Mouse (Mus musculus): ENCODE results near the gene Sap30bp. TPM values are rescaled to one million over a fixed set of nuclear protein-coding genes. Genes with fewer than 3 reads are reported as not detected.

Sap30bp gene
- total and polyA plus RNA-seq, 3 experiments = 72.2 to 275 (median 167) TPM

- no peak for DNase-seq (ENCODE audit: extremely low read depth)
- Histone ChIP-seq H3K36me3 (replicated peaks in 1 of 2; ENCODE audit: control insufficient read depth in 1 of 2, insufficient read depth in 1 of 2, low read length in 1 of 2) (peaks cover 59 to 88% of the 10 kb centered on the region in 2 experiments), H3K9ac (ENCODE audit: insufficient read depth, low read depth) (no peak overlapping the region), H3K4me1 (ENCODE audit: control insufficient read depth in 1 of 2, insufficient read depth in 2 of 2) (peaks cover 0 to 9% of the 10 kb centered on the region in 2 experiments; a peak in 3 of 4 replicates), H3K4me3 (replicated peaks in 1 of 3; ENCODE audit: low read depth in 2 of 3, low read length in 2 of 3, poor library complexity in 1 of 3) (no peak overlapping the region), H3K4me2 (ENCODE audit: insufficient read depth, low read depth, poor library complexity, severe bottlenecking) (no peak overlapping the region), H3K79me2 (replicated peaks; ENCODE audit: control insufficient read depth, extremely low read depth, insufficient read depth, poor library complexity, severe bottlenecking) (no peaks in the 10 kb centered on the region), H3K27ac (ENCODE audit: insufficient read depth, low read depth) (no peak overlapping the region), H3K9me3 (replicated peaks; ENCODE audit: low read length) (no peaks in the 10 kb centered on the region), H3K27me3 (replicated peaks) (no peaks in the 10 kb centered on the region)
- in situ Hi-C loops (cut with MboI; ENCODE audit: low pct_ligation_motif_present, low pct_unique_long_range_greater_than_20kb, low sequenced_read_pairs) (no loop called here), dilution Hi-C loops (cut with MboI; ENCODE audit: extremely low pct_ligation_motif_present, extremely low pct_unique_long_range_greater_than_20kb, low sequenced_read_pairs) (no loop called here)
- TF ChIP-seq TCF12 (IDR thresholded peaks at IDR 0.05; ENCODE audit: low read depth, low read length) = no peak
- TF ChIP-seq BHLHE40 (IDR thresholded peaks at IDR 0.05; ENCODE audit: low read depth, low read length) = no peak
- TF ChIP-seq UBTF (IDR thresholded peaks at IDR 0.05; ENCODE audit: low read depth, low read length) = no peak
- TF ChIP-seq MAZ (IDR thresholded peaks at IDR 0.05; ENCODE audit: low read depth, low read length) = no peak
These were observed 40.0 kb upstream of the Sap30bp start for GRCm38 (mm10) chr11:115893071-115893470.

GRCm38 (mm10) chr11:115894755-115895520, 38.1 kb upstream of the Sap30bp start:
- H3K9ac ChIP-seq (ENCODE audit: insufficient read depth, low read depth) = no peak overlapping the region
- H3K4me3 ChIP-seq (replicated peaks in 1 of 3; ENCODE audit: low read depth in 2 of 3, low read length in 2 of 3, poor library complexity in 1 of 3) = no peak overlapping the region
- H3K79me2 ChIP-seq (replicated peaks; ENCODE audit: control insufficient read depth, extremely low read depth, insufficient read depth, poor library complexity, severe bottlenecking) = no peaks in the 10 kb centered on the region
- peaks cover 4 to 25% of the 10 kb centered on the region in 2 experiments; a peak in 3 of 4 replicates for H3K4me1 ChIP-seq (ENCODE audit: control insufficient read depth in 1 of 2, insufficient read depth in 2 of 2)
- peak; percentile 61 for DNase-seq (ENCODE audit: extremely low read depth)
- dilution Hi-C loops (cut with MboI; ENCODE audit: extremely low pct_ligation_motif_present, extremely low pct_unique_long_range_greater_than_20kb, low sequenced_read_pairs) = no loop called here
- no peak overlapping the region for H3K4me2 ChIP-seq (ENCODE audit: insufficient read depth, low read depth, poor library complexity, severe bottlenecking)
- in situ Hi-C loops (cut with MboI; ENCODE audit: low pct_ligation_motif_present, low pct_unique_long_range_greater_than_20kb, low sequenced_read_pairs) = no loop called here
- H3K27ac ChIP-seq (ENCODE audit: insufficient read depth, low read depth) = no peak overlapping the region
- no peaks in the 10 kb centered on the region for H3K9me3 ChIP-seq (replicated peaks; ENCODE audit: low read length)
- peaks cover 59 to 89% of the 10 kb centered on the region in 2 experiments for H3K36me3 ChIP-seq (replicated peaks in 1 of 2; ENCODE audit: control insufficient read depth in 1 of 2, insufficient read depth in 1 of 2, low read length in 1 of 2)
- no peaks in the 10 kb centered on the region for H3K27me3 ChIP-seq (replicated peaks)
- TF ChIP-seq USF1 (IDR thresholded peaks at IDR 0.05; ENCODE audit: low read depth, low read length) (no peak), BHLHE40 (IDR thresholded peaks at IDR 0.05; ENCODE audit: low read depth, low read length) (no peak), RAD21 (IDR thresholded peaks at IDR 0.05; ENCODE audit: low read depth, low read length) (peak; percentile 60), RCOR1 (conservative IDR thresholded peaks at IDR 0.05; ENCODE audit: low read depth, low read length) (no peak), JUND (conservative IDR thresholded peaks at IDR 0.05; ENCODE audit: low read depth, low read length) (no peak), MAFK (IDR thresholded peaks at IDR 0.05; ENCODE audit: insufficient replicate concordance, low read length) (no peak), EP300 (IDR thresholded peaks at IDR 0.05; ENCODE audit: low read length) (no peak), ETS1 (conservative IDR thresholded peaks at IDR 0.05; ENCODE audit: low read depth, low read length) (no peak), MYC (IDR thresholded peaks at IDR 0.05; ENCODE audit: low read depth, low read length) (no peak), NRF1 (IDR thresholded peaks at IDR 0.05; ENCODE audit: low read depth, low read length) (no peak), HCFC1 (IDR thresholded peaks at IDR 0.05; ENCODE audit: low read depth, low read length) (no peak), CHD2 (IDR thresholded peaks at IDR 0.05; ENCODE audit: low read length) (no peak), MEF2A (IDR thresholded peaks at IDR 0.05; ENCODE audit: borderline replicate concordance, low read depth, low read length) (no peak), USF2 (conservative IDR thresholded peaks at IDR 0.05; ENCODE audit: low read depth, low read length) (no peak), CHD1 (IDR thresholded peaks at IDR 0.05; ENCODE audit: low read depth, low read length) (no peak), SMC3 (IDR thresholded peaks at IDR 0.05; ENCODE audit: low read depth, low read length) (peak; percentile 64), E2F4 (IDR thresholded peaks at IDR 0.05; ENCODE audit: insufficient replicate concordance, low read depth, low read length) (no peak), MXI1 (IDR thresholded peaks at IDR 0.05; ENCODE audit: low read depth, low read length) (no peak), CTCF (conservative IDR thresholded peaks at IDR 0.05 in 1 of 2, IDR thresholded peaks at IDR 0.05 in 1 of 2; ENCODE audit: low read depth in 2 of 2, low read length in 2 of 2) (peak in 1 of 2 experiments; percentile 72; a peak in 3 of 4 replicates)
